Mouse (Mus musculus) heart, adult 9 months (tissue): Measurements from ENCODE around the gene Emc8.

Experiments
- DNase-seq, 2 experiments: peaks; one replicate each; pipeline ENCODE4 v3.0.0; 2022; ENCODE audit warnings: low spot score in 2 of 2

The Emc8 gene

DNA sequence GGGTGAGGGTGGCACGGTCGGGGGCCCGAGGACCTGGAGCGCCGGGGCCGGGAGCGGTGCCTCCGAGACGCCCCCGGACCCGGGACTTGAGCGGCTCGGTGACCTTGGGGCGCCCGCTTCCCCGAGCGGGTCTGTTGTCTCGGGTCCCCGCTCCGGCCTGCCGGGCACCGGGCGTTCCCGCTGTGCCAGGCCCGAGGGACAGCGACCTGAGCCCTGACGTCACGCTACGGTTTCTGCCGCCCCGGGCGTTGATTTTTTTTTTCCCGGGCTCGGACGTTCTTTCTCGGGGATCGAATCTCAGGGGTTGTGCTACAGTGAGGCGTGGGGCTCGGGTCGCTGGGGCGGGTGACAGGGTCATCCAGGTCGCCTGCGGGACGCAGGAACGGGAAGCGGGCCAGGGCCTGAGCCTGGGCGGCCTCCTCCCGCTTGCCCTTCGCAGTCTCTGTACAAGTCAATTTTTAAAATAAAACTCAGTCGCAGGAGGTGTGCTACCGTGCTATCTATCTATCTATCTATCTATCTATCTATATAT lies at the start of gene Emc8:
Gene Emc8, minus strand, starts transcription at position 200 of the 532 bp plus-strand sequence.
- DNase-seq, result no peak

DNA sequence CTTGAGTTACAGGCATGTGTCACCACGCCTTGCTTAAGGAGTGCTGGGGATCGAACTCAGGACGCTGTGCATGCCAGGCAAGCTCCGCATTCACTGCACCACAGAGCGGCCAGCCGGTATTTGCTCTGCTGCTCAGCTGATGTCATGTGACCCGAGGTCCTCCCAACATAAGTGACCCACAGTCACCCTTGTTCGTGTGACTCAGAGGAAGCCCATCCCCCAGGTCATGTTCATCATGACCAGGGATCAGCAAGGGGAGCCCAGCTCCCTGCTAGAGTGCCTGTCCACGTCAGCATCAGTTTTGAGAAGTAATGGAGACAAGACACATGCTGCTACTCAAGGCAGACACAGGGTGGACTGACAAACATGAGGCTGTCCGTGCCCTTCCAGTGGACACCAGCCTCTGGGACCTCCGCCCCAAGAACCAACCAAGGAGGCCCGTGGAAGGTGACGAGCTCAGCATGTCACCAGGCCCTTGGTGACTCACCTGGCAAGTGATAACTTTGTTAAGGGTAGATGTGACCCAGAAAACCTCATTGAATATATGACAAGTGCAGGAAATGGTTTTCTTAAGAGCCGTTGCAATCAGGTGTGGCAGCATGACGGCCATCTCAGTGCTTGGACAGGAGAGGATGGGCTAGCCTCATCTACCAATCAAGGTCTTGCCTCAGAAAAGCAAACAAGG lies 47.8 kb upstream of the Emc8 start:
- DNase-seq, result no peak

DNA sequence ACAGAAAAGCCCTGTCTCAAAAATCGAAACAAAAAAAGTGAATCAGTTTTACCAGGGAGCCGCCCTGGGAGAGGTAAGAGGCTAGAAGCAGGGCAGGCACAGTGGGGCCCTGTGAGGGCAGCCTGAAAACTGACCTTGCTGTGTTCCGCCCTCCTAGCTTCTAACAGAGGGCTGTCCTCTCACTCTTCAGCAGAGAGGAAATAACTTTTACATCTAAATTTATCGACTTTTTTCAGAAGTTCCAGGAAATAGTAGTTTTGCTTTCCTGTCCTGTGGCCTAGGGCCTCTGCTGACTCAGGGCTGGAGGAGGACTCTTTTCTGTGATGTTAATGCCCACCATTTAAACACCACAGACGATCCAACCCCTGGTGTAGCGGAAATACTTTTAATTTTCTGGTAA lies 46.8 kb upstream of the Emc8 start:
- peak in 1 of 2 experiments; percentile 50 for DNase-seq

DNA sequence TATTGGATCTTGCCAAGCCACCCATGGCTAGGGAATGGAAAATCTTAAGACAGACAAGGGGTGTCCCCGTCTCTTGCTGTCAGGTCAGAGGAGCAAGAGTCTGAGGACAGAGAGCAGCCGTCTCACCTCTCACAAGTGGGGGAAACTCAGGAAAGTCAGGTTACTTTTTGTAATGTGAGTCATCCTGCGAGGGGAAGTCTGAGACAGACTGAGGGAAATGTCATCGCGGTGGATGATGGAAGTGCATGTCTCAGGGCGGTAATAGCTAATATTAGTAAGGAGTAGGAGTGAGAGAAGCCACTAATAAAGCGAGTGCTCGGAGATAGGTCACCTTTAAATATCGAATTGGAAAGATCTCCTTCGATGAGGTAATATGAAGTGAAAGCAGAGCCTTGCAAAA lies 40.8 kb upstream of the Emc8 start:
- no peak for DNase-seq

DNA sequence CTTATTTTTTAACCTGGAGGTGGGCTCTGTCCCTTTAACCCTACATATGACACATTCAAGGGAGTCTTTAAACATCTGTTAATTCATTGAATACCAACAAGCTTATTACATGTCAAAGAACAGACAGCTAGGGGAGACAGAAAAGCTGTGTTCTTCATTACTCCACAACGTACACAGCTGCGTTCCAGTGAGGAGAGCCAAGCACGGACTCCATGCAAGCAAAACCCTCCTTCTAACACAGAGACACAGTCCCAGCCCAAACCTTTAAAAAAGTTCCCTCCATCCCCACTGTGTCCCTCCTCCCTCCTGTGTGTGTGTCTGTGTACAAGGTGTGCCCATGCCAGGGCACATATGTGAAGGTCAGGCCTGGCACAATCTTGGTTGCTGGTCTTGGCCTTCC lies 37.8 kb upstream of the Emc8 start:
- DNase-seq, result no peak

DNA sequence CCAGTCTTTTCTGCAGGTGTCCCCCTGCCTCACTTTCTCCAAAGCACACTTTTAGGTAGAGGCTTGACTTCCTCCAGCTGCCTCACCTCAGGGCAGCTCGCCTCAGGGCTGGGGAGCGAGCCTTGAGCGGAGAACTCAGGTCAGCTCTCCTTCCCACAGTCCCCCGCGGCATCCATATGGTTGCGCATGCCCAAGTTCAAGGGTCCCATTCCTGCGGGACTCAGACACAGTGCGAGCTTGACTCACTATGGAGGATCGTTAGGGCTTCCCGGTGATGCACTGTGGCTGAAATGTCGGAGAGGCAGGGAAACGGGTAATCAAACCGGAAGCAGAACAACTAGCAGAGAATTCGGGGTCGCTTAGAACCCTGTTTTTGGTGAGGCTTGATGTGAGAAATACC lies 36.8 kb upstream of the Emc8 start:
- DNase-seq, result no peak

DNA sequence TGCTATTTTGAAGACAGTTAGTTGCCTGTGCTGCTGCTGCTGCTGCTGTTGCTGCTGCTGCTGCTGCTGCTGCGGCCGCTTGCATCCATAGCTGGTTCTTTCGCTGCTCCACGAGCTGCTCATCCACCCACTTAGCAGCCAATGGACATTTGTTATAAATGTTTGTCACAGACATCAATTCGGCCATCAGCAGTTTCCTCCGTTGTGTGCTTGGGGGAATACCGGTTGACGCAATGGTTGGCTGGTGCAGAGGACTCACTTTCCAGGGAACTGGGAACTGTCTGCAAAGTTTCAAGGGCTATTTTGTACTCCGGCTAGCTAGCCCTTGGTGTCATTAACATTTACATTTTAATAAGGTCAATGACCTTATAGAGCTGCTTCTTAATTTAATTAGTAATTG lies 35.8 kb upstream of the Emc8 start:
- DNase-seq, result peak in 1 of 2 experiments; percentile 50

DNA sequence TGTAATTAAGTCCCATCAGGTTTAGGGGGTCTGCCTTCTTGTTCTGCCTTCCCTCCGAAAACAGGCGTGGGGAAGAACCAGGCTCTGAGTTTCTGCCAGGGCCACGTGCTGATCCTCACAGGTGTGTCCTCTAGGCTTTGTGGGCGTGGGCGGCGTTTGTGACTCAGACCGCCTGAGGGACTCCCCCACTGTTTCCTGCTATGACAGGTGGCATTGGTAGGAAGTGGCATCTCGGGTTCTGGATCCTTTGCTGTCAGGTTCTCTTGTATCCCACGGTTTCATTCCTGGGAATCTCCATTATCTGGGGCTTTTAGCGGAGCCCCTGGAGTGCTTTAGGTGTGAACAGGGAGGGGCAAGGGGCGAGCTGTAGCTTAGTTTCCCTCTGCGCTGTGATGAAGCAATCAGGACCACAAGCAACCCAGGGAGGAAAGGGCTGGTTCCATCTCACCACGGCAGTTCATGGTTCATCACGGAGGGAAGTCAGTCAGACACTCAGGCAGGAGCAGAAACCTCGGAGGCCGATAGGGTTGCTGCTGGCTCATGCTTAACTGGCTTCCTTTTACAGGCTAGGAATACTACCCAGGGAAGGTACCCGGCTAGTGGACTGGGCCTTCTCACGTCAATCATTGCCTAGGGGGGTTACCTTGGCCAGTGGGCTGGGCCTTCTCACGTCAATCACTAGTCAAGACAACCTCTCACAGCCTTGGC lies 33.5 kb upstream of the Emc8 start:
- no peak for DNase-seq

DNA sequence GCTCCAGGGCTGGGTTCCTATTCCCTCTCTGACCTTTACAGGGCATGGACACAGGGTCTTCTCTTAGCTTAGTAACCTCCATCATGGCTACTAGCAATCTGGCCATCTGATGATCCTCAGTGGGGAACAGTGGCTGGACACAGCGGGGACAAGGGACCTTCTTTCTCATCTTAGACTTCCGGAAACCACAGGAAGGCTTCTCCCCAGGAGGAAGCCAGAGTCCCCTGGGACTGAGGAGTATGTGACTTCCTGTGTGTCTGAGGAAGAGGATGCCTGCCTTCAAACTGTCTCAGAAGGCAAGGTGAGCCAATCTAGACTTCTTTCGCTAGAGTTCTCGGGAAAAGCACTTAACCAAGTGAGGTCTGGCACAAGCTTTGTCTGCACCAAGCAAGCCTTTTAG lies 31.7 kb upstream of the Emc8 start:
- no peak for DNase-seq

DNA sequence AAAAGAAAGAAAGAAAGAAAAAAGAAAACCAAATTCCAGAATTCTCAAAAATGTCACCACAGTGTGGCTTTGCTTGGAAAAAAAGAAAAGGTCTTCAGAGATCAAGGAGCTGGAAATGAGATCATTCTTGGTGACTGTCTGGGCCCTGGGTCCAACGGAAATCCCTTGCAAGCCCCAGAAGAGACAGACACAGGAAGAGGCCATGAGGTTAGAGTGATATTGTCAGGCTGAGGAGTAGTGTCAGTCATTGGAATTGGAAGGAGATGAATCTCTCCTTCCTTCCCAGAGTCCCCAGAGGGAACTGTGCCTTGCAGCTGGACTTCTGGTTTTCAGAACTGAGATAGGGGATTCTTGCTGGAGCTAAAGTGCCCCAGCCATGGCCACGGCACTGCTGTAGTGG lies 31.2 kb upstream of the Emc8 start:
- DNase-seq, result no peak

DNA sequence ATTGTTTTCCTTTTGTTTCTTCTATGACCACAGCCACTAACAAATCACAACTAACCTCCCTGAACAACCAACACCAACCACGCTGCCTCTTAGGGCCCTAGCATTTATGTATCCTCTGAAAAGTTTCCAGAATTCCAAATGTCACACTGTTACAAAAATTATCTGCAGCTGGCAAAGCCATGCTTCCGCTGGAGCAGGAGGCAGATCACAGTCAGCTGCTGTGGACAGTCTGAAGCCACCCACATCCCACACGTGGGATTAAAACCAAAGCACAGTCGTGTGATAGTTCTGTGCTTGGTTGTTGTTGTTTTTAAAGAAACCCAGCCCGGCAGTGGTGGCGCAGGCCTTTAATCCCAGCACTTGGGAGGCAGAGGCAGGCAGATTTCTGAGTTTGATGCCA lies 30.7 kb upstream of the Emc8 start:
- peak in 1 of 2 experiments; percentile 42 for DNase-seq

DNA sequence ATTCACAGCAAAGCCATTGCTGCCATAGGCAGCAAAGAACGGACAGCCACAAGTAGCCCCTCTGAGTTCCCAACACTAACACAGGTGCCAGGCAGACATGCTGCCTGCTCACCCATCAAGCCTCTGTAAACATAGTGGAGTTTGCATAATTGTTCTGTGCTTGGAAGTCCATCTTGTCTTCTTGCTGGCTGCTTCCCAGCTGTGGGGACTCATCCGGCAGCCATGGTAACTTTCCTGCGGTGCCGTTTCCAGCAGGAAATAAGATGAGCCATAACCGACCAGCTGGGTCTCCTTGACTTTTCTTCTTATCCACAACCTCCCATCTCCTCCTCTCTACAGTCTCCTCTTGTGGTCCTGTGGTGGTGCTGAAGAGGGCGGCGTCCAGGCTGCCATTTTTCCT lies 30.1 kb upstream of the Emc8 start:
- no peak for DNase-seq

DNA sequence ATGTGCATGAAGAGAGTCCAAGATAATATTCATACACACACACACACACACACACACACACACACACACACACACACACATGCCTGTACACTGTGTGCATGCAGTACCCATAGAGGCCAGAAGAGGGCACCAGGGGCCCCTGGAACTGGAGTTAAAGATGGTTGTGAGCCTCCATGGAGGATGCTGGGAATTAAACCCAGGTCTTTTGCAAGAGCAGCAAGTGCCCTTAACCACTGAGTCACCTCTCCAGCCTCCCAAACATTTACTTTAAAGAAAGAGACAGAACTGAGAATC lies 29.6 kb upstream of the Emc8 start:
- no peak for DNase-seq

DNA sequence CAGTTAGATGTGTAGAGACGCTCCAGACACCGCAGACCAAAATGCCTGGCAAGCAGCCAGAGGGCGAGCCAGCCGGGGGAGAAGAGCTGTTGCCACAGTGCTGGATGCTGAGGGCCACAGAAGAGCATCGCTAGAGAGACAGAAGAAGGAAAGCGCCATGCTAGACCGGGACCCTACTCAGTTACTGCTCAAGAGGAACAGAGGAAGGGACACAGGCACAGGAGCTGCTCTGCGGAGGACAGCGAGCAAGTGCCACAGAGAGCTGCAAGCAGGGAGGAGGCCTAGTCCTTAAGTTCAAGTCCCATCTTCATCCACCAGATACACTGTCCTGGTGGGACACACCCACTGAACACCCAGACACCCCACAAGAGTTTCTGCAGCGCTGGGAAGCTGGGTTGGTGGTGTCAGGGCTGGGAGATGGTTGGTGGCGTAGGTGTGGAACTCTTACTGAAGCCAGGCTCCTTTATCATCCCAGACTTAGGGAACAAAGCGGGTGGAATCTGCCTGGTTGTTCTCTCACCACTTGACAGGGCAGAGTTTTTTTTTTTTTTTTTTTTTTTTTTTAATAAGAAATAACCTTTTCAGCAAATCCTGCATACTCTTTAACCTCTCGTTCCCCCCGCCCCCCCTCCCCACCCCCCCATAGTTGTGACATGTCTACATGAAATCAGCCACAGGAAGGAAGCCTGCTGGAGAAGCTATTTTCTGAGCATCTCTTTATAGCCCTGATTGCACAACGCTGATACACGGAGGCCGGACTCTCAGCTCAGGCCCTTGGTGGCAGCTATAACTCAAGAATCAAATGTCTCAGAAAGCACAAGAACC lies 29.0 kb upstream of the Emc8 start:
- no peak for DNase-seq

DNA sequence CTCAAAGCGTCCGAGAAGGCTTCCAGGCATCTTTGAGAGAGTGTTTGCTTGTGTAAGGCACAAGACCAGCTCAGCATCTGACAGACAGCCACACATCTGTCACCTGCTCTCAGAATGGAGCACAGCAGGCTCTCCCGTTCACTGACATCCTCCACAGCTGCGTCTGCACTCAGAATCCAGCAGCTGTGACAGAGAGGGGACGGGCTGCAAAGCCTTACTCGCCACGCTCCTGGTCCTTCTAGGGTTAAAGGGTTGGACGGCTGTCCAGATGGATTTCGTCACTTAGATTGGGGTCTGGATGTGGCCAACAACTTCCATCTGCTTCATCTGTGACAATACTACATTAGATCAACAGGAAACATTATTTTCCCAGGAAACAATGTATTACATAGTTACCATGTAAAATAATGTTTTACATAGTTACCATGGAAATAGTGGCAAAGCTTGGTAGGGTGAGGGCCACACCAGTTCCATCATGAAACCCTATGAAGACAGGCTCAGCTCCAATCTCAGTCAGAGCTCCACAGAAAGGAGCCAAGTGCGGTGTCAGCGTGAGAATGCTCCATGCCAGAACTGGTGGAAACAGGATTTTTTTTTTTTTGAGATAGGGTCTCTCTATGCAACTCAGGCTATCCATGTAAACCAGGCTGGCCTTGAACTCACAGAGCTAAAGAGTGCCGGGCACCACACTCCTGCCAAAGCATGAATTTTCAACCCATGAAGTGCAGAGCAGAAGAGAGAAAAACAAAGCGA lies 28.2 kb upstream of the Emc8 start:
- peak; percentile 62 to 65 for DNase-seq

DNA sequence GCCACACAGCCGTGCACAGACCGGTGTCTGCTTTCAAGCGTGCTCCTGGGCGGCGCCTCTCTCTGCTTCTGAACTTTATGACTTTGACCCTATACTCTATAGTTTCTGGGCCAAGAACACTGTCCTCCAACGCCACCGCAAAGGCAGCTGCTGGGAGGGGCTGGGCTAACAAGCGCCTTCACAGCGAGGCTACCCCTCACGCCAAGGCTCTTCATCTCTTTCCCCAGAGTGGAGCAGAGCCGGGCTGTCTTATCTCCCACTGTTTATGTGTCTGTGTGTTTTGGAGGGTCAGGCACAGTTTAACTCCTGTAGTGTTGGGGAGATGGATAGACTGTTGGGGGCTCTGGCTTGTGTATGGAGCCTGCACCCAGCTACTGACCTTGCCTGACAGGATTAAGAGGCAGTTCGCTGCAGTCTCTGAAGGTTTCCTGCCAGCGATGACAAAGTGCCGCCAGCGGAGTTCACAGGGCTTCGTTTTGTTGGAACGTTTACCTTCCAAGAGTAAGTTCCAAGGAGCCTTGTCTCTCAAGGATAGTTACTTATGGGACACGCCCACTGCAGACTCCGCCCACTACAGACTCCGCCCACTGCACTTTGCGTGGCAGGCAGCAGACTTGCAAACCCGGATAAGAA lies 25.6 kb upstream of the Emc8 start:
- DNase-seq, result no peak

DNA sequence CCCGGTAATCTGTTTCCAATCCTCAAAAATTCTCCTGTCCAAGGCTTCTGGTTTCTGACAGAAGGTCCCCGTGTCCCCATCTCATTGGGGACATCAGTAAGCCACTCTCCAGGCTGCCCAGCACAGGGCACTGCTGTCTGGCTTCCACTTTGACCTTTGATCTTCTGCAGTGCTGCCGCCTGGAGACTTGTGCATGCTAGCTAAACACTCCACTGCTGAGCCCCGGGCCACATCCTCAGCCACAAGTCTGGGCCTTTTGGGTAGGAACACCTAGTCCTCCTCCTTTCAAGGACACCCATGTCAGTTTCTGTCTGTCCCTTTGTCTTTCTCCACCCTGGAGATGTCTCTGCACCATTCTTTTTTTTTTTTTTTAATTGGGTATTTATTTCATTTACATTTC lies 24.6 kb upstream of the Emc8 start:
- DNase-seq, result no peak

DNA sequence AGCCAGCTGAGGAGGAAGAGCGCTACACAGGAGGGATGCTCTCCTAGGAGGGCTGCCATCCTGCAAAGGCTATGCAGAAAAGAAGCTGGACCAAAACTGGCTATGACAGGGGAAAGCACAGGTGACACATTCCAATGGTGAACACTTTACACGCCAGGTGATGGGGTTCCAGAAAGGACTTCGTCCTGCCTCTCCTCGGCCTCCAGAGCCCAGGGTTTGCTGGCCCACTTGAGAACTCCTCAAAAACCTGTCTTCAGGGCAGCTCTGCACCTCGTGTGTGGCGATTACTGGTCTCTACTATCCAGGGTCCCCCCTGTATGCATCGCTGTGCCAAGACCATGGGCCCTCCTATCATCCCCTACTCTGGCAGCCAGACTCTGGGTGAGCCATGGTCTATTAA lies 20.1 kb upstream of the Emc8 start:
- DNase-seq, result no peak

DNA sequence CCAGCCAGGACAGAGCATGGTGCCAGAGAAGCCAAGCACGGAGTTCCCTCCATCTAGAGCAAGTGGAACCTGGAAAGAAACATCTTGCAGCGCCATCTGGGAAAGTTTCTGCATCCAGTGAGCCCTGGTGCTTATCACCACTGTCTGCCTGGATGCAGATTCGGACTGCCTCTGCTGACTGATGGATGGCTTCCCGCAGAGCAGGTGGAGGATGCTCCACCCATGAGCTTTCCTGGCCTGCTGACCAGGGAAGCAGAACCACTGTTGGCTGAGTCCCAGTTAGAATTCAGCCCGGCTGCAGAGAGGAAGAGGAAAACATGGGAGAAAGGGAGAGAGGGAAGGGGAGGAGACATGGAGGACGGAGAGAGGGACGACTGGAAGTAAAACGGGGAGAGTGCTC lies 19.4 kb upstream of the Emc8 start:
- DNase-seq, result peak; percentile 69 to 71

DNA sequence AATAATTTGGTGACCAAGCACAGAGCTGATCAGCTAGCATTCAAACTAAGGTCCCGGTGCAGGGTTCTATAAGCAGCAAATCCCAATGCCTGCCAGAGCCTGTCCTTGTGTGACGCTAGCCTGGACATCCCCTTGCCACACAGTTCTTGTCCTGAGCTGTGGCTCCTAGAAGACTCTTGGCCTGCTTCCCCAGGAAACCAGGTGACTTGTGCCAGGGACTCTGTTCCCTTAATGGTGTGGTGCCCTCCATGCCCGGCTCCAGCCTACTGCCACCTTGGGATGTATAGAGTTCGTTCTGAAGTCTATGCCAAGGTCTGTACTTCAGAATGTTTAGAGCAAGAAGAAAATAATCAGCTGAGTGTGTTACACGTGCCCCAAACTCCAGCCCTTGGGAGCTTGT lies 18.2 kb upstream of the Emc8 start:
- no peak for DNase-seq

DNA sequence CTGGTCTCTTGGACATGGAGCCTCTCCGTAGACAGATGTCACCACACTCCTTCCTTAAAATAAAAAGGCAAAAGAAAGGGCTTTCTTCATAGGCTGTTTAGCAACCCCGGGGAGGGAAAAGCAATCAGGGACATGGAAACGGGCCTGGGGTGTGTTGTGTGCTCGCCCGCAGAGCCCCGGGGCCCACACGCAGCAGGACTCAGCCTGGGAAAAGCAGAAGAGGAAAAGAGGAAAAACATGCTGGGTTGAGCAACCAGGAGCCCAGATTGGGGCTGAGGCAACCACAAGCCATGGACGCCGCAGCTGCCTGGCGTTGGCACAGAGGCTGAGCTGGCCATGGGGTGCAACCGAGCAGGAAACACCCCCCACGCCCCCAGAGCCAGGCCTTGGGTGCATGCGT lies 17.7 kb upstream of the Emc8 start:
- DNase-seq, result peak; percentile 71 to 82

DNA sequence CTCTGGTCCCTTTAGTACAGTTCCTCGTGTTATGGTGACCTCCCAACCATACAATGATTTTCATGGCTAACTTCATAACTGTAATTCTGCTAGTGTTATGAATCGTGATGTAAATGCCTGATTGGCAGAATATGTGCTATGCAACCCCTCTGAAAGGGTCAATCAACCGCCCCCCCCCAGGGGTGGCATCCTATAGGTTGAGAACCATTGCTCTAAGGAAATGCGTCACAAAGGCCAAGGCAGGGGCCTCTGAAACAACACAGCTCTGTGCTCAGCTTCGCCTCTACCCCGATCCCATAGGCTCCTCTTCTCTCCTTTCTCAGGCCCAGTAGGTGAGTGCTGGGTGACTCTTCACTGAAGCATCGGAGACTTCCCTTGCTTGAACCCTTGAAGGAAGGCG lies 17.2 kb upstream of the Emc8 start:
- no peak for DNase-seq
